Mouse (Mus musculus) neural tube, embryonic 15.5 days (tissue): ENCODE data around the gene Muc3a. TPM values are rescaled to one million over a fixed set of nuclear protein-coding genes. Genes with fewer than 3 reads are reported as not detected.

Experiments
- ATAC-seq: fragments of 200-750 bp; cut with Nextera tagmentation; 2 replicates; pipeline ENCODE4 v1.8.0; 2017; ENCODE audit warnings: mild to moderate bottlenecking, moderate TSS enrichment, moderate library complexity; ENCODE audit not compliant: low FRiP score
- H3K27ac ChIP-seq: fragments of 300-500 bp; sonication (generic); replicated peaks from 2 replicates; pipeline ENCODE4 v1.5.1; 2015; ENCODE audit warnings: mild to moderate bottlenecking, inconsistent platforms
- H3K27me3 ChIP-seq: fragments of 300-500 bp; sonication (generic); replicated peaks from 2 replicates; pipeline ENCODE4 v1.6.1; 2015; ENCODE audit warnings: inconsistent platforms
- H3K36me3 ChIP-seq: fragments of 300-500 bp; sonication (generic); 2 replicates; pipeline ENCODE4 v1.6.1; 2015; ENCODE audit warnings: inconsistent platforms
- H3K4me1 ChIP-seq: fragments of 300-500 bp; sonication (generic); 2 replicates; pipeline ENCODE4 v1.6.1; 2015; ENCODE audit warnings: inconsistent platforms
- H3K4me2 ChIP-seq: fragments of 300-500 bp; sonication (generic); 2 replicates; pipeline ENCODE4 v1.6.1; 2015; ENCODE audit warnings: inconsistent platforms, mild to moderate bottlenecking, moderate library complexity
- H3K4me3 ChIP-seq: fragments of 300-500 bp; sonication (generic); replicated peaks from 2 replicates; pipeline ENCODE4 v1.5.1; 2015; ENCODE audit warnings: mild to moderate bottlenecking, inconsistent platforms
- H3K9ac ChIP-seq: fragments of 300-500 bp; sonication (generic); replicated peaks from 2 replicates; pipeline ENCODE4 v1.6.1; 2015; ENCODE audit warnings: mild to moderate bottlenecking, inconsistent platforms
- H3K9me3 ChIP-seq: fragments of 300-500 bp; sonication (generic); replicated peaks from 2 replicates; pipeline ENCODE4 v1.6.1; 2016; ENCODE audit warnings: inconsistent platforms
- WGBS: fragments of 180-500 bp; shearing (Covaris S2); methylation state at CpG from one replicate; pipeline ENCODE4 v1.1.7; 2015; ENCODE audit warnings: mixed read lengths; 5-methylcytosine and 5-hydroxymethylcytosine counted together
- polyA plus RNA-seq: library from polyadenylated mRNA; unstranded; fragments of >200 nt; fragmentation: Nextera tagmentation; extraction: Ambion mirVana; gene quantifications from 2 replicates; pipeline ENCODE4 v1.2.1, GENCODE M21; 2015

Muc3a gene
- polyA plus RNA-seq, 1 experiment from 2014 or later, result 0.65 TPM

- Histone ChIP-seq H3K4me2 (no peak overlapping the region), H3K4me3 (no peak overlapping the region), H3K4me1 (no peaks in the 10 kb centered on the region), H3K27me3 (no peaks in the 10 kb centered on the region), H3K9ac (no peak overlapping the region), H3K36me3 (no peaks in the 10 kb centered on the region), H3K9me3 (no peaks in the 10 kb centered on the region), H3K27ac (no peak overlapping the region)
- no peak for ATAC-seq
- WGBS, result 66% methylated on average over 7 of the region's 7 CpGs
Measured at GRCm38 (mm10) chr5:137171478-137171877, 40.7 kb downstream of the Muc3a start.

GRCm38 (mm10) chr5:137170836-137171380 lies 41.3 kb downstream of the Muc3a start:
- 77% methylated on average over 9 of the region's 9 CpGs for WGBS
- H3K4me3 ChIP-seq, result no peak overlapping the region
- ATAC-seq, result no peak
- no peak overlapping the region for H3K9ac ChIP-seq
- H3K9me3 ChIP-seq, result no peaks in the 10 kb centered on the region
- H3K4me1 ChIP-seq, result no peaks in the 10 kb centered on the region
- H3K4me2 ChIP-seq, result no peak overlapping the region
- H3K27me3 ChIP-seq, result no peaks in the 10 kb centered on the region
- H3K36me3 ChIP-seq, result no peaks in the 10 kb centered on the region
- H3K27ac ChIP-seq, result no peak overlapping the region

GRCm38 (mm10) chr5:137167539-137167938 lies 44.6 kb downstream of the Muc3a start:
- H3K9ac ChIP-seq, result no peak overlapping the region
- H3K4me1 ChIP-seq, result no peaks in the 10 kb centered on the region
- H3K4me3 ChIP-seq, result no peak overlapping the region
- WGBS, result 82% methylated on average over 6 of the region's 6 CpGs
- no peaks in the 10 kb centered on the region for H3K36me3 ChIP-seq
- no peaks in the 10 kb centered on the region for H3K9me3 ChIP-seq
- no peaks in the 10 kb centered on the region for H3K27me3 ChIP-seq
- no peak overlapping the region for H3K4me2 ChIP-seq
- no peak overlapping the region for H3K27ac ChIP-seq
- ATAC-seq, result no peak

GRCm38 (mm10) chr5:137166012-137166411 lies 46.2 kb downstream of the Muc3a start:
- H3K27ac ChIP-seq, result no peak overlapping the region
- no peak overlapping the region for H3K4me3 ChIP-seq
- WGBS, result 85% methylated on average over 9 of the region's 9 CpGs
- no peak for ATAC-seq
- no peak overlapping the region for H3K9ac ChIP-seq
- H3K4me1 ChIP-seq, result no peaks in the 10 kb centered on the region
- H3K27me3 ChIP-seq, result no peaks in the 10 kb centered on the region
- no peaks in the 10 kb centered on the region for H3K36me3 ChIP-seq
- H3K9me3 ChIP-seq, result no peaks in the 10 kb centered on the region
- H3K4me2 ChIP-seq, result no peak overlapping the region

GRCm38 (mm10) chr5:137161853-137162252 lies 50.3 kb downstream of the Muc3a start:
- Histone ChIP-seq H3K4me2 (no peak overlapping the region), H3K9ac (no peak overlapping the region), H3K27me3 (no peaks in the 10 kb centered on the region), H3K9me3 (0 out of 2 replicates have a peak, but pooled peaks cover under 1% of the 10 kb centered on the region), H3K4me1 (no peaks in the 10 kb centered on the region), H3K36me3 (no peaks in the 10 kb centered on the region), H3K27ac (no peak overlapping the region), H3K4me3 (no peak overlapping the region)
- no peak for ATAC-seq
- 77% methylated on average over 4 of the region's 4 CpGs for WGBS

- no peaks in the 10 kb centered on the region for H3K4me1 ChIP-seq
- ATAC-seq, result no peak
- no peak overlapping the region for H3K4me3 ChIP-seq
- no peak overlapping the region for H3K4me2 ChIP-seq
- 33% methylated on average over 11 of the region's 11 CpGs for WGBS
- 0 out of 2 replicates have a peak, but pooled peaks cover 11% of the 10 kb centered on the region for H3K9me3 ChIP-seq
- H3K27ac ChIP-seq, result no peak overlapping the region
- no peaks in the 10 kb centered on the region for H3K27me3 ChIP-seq
- no peaks in the 10 kb centered on the region for H3K36me3 ChIP-seq
- H3K9ac ChIP-seq, result no peak overlapping the region
Measured at GRCm38 (mm10) chr5:137159461-137159860, 52.7 kb downstream of the Muc3a start.

Other genes with a start within 250 kb of the Muc3a start
- gene Cldn15, start 245.8 kb downstream of the Muc3a start, polyA plus RNA-seq, result 0.67 and 1.0 TPM in 2 replicates
- gene Plod3, start 225.4 kb downstream of the Muc3a start, polyA plus RNA-seq, result 36.4 and 39.0 TPM in 2 replicates
- 126 and 137 TPM in 2 replicates for gene Znhit1, start 224.4 kb downstream of the Muc3a start, polyA plus RNA-seq
- gene Vgf, start 186.0 kb downstream of the Muc3a start, polyA plus RNA-seq, result 12.3 and 14.0 TPM in 2 replicates
- 209 and 222 TPM in 2 replicates for gene Ap1s1, start 166.3 kb downstream of the Muc3a start, polyA plus RNA-seq
- gene Serpine1, start 140.1 kb downstream of the Muc3a start, polyA plus RNA-seq, result 0.23 and 0.26 TPM in 2 replicates
- 2.4 and 5.4 TPM in 2 replicates for gene Trim56, start 96.2 kb downstream of the Muc3a start, polyA plus RNA-seq
- 0.34 TPM in 1 of 2 replicates, not detected in the other for gene Muc3, start 63.1 kb downstream of the Muc3a start, polyA plus RNA-seq
- gene Ache, start 75.1 kb upstream of the Muc3a start, polyA plus RNA-seq, result 98.6 and 103 TPM in 2 replicates
- 29.0 and 29.5 TPM in 2 replicates for gene Ufsp1, start 82.2 kb upstream of the Muc3a start, polyA plus RNA-seq
- gene Srrt, start 95.3 kb upstream of the Muc3a start, polyA plus RNA-seq, result 90.7 and 94.3 TPM in 2 replicates
- 14.0 and 26.0 TPM in 2 replicates for gene Trip6, start 102.0 kb upstream of the Muc3a start, polyA plus RNA-seq
- gene Slc12a9, start 121.2 kb upstream of the Muc3a start, polyA plus RNA-seq, result 26.5 and 26.8 TPM in 2 replicates
- gene Ephb4, start 137.7 kb upstream of the Muc3a start, polyA plus RNA-seq, result 6.9 and 11.5 TPM in 2 replicates